Mouse (Mus musculus): ENCODE measurements around the gene Exo5.

DNA sequence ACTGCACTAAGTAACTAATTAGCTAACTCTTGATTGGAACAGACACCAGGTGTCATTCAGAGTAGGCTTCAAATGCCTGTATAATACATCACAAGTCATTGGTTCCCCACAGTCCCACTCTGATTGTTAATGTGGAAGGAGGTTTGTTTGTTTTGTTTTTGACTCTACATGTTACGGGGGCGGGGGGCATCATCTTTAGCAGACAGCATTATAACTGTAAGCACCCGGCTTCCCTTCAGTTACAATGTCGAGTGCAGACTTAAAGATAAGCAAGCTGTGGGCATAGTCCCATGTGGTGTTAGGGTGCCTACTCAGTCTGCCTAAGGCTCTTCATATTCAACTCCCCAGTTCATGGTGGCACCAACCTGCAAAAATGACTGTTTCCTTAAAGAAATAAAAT, 28.2 kb upstream of the Exo5 start:
- TF ChIP-seq CTCF (IDR thresholded peaks at IDR 0.05) (no peak), EP300 (IDR thresholded peaks at IDR 0.05) (no peak)

Measured in lung, postnatal 0 days (tissue).